ENCODE assay signal across 8 mouse cellular contexts in the genomic region with DNA sequence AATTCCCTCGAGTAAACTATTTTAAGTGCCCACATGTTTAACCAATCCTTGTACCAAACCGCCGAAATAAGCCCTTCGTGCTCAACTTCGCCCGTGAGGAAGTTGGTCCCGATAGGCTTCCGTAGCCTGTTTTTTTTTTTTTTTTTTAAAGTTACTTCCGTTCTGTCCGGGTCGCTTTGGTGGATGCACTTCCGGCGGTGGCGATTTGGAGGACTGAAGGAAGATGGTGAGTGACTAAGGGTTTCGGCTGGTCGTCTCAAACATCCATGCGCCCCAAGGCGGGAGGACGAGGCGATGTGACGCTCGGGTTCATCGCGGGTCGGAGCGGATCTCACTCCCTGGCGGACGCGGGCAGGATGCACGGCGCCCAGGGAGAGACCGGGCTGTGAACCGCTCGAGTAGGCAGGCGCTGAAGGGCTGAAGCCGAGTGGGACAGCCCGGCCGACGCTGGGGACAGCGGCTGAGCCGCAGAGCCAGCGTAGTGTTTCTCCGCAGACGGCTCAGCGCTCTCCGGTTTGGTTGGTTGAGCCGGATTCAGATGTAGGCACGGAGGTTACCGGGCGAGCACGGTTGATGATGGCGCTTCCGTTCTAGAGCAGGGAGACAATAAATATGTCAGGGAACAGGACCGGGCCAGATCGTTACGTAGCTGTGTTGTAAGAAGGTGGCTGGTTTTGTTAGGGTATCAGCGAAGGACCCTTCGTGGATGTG. TPM values are rescaled to one million over a fixed set of nuclear protein-coding genes. Genes with fewer than 3 reads are reported as not detected.
A peak's percentile ranks its signal among the peaks of the same experiment; 100 is the strongest.
DNase-seq lines count a peak whose midpoint lies in the region; ATAC-seq lines count a peak whose summit lies in the region.

A gene (plus strand): TSS at position 169 of the 711 bp plus-strand sequence.

- peak within 1 kb of the TSS; percentile 87 for H3K27ac ChIP-seq in hindbrain, embryonic 11.5 days (ENCODE audit: low read depth, low read length)

- peak within 1 kb of the TSS; percentile 97 for H3K4me3 ChIP-seq in hindbrain, embryonic 11.5 days (ENCODE audit: low read depth, low read length)

- WGBS in hindbrain, embryonic 11.5 days = under 1% methylated on average over 58 of the region's 58 CpGs

- ATAC-seq in hindbrain, embryonic 11.5 days (ENCODE audit: low FRiP score) = peak; percentile 83

- H3K27me3 ChIP-seq in hindbrain, embryonic 11.5 days (ENCODE audit: control insufficient read depth, insufficient read depth, low read length) = no peaks in the 10 kb centered on the region

- H3K36me3 ChIP-seq in hindbrain, embryonic 11.5 days (ENCODE audit: control insufficient read depth, insufficient read depth, low read length) = peaks cover 6% of the 10 kb centered on the region; the same call in 1 of the 2 replicates

- peak within 1 kb of the TSS; percentile 68 for H3K4me2 ChIP-seq in hindbrain, embryonic 11.5 days (replicated peaks; ENCODE audit: low read depth, low read length)

- H3K9me3 ChIP-seq in hindbrain, embryonic 11.5 days (ENCODE audit: control insufficient read depth, low read length) = no peaks in the 10 kb centered on the region

- peaks cover 2% of the 10 kb centered on the region; the same call in 1 of the 2 replicates for H3K4me1 ChIP-seq in hindbrain, embryonic 11.5 days (replicated peaks; ENCODE audit: control insufficient read depth, insufficient read depth, low read length)

- peak within 1 kb of the TSS; percentile 93 for H3K9ac ChIP-seq in hindbrain, embryonic 11.5 days (ENCODE audit: low read depth, low read length)

- DNase-seq in NIH3T3 (ENCODE audit: low read depth) = peak; percentile 93
- peak; percentile 85 for DNase-seq in cerebellum, adult 9-11 months
- peak; percentile 57 to 84 for DNase-seq in frontal cortex, adult 2 months (ENCODE audit: extremely low spot score in 1 of 2, low spot score in 1 of 2)
- peak; percentile 86 for DNase-seq in hindbrain, embryonic 11.5 days (ENCODE audit: low spot score)
- DNase-seq in layer of hippocampus, postnatal 10 days (ENCODE audit: low spot score in 2 of 2) = peak; percentile 78 to 83
- DNase-seq in lung, postnatal 14 days = peak; percentile 81
- peak; percentile 85 for DNase-seq in retina, adult 2 months (ENCODE audit: low read depth, low spot score)
- peak; percentile 72 to 78 for DNase-seq in thymus, postnatal 36 days

RNA-seq across cellular contexts. Expression of the gene that starts here (rescaled TPM):
- polyA plus RNA-seq in frontal cortex, adult 2 months (2012; rRNA removed) = 133 and 152 TPM in 2 replicates
- 404 and 436 TPM in 2 replicates for polyA plus RNA-seq in hindbrain, embryonic 11.5 days (2014; fragmentation: Nextera tagmentation; extraction: Ambion mirVana)
- total RNA-seq in layer of hippocampus, postnatal 10 days (2021) = 100 to 1,000 TPM; 207 to 211 TPM

Comparison
In these comparisons a context has a peak if more than half of its experiments do, and no peak if none do; other contexts are left out.
1. Peak in every context shown above with its lines: DNase-seq, ATAC-seq, H3K4me3 ChIP-seq and H3K27ac ChIP-seq.